Mouse (Mus musculus): ENCODE data around the gene Tbcb.
"Not testable (repeated sequence)": the region's sequence is repeated elsewhere in the genome, so short reads cannot be mapped to it uniquely, and the experiment has no call there.

Tbcb gene

DNA sequence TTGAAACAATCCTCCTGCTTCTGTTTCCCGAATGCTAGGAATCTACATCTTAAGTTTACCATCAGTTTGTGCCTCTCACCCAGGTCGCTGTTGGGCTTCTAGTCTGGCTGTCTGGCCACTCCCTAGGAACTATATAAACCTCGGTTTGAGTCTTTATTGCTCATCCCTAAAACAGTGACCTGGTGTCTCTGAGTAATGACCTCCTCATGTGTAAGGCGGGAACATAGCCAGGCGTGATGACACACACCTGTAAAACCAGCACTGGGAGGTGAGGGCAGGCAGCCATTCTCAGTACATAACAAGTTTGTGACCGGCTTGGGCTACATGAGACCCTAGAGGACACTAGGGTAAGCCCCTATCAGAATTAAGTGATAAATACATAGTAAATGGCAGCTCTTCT lies 36.6 kb downstream of the Tbcb start:
- no peak for ATAC-seq (ENCODE audit: insufficient number of reproducible peaks, low FRiP score, low TSS enrichment)

DNA sequence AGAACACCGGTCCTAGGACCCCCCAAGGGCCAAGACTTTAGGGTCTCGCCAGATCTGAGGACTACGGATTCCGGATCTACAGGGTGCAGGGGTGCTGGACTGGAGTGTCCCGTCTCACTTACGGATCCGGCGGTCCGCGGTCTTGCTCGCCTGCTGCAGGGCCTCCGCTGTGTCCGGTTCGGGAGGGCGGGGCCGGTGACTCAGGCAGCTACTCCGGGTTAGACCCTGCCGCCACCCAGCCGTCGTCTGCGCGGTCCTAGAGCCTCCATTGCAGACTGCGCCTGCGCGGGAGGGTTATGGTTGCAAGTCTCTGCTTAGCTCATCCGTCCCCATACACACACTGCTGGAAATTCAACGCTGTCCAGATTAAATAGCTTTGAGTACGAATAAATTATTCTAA lies 37.2 kb downstream of the Tbcb start:
- ATAC-seq (ENCODE audit: insufficient number of reproducible peaks, low FRiP score, low TSS enrichment): peak; percentile 91

GRCm38 (mm10) chr7:30194101-30194831 lies 37.8 kb downstream of the Tbcb start:
- 0 out of 2 replicates have a peak, but pooled peaks have one; percentile 21 for ATAC-seq (ENCODE audit: insufficient number of reproducible peaks, low FRiP score, low TSS enrichment)

GRCm38 (mm10) chr7:30193581-30194100 lies 38.4 kb downstream of the Tbcb start:
- no peak; the same call in 1 of the 2 replicates for ATAC-seq (ENCODE audit: insufficient number of reproducible peaks, low FRiP score, low TSS enrichment)

GRCm38 (mm10) chr7:30193013-30193412 lies 39.1 kb downstream of the Tbcb start:
- no peak for ATAC-seq (ENCODE audit: insufficient number of reproducible peaks, low FRiP score, low TSS enrichment)

GRCm38 (mm10) chr7:30192088-30192487 lies 40.0 kb downstream of the Tbcb start:
- ATAC-seq (ENCODE audit: insufficient number of reproducible peaks, low FRiP score, low TSS enrichment): no peak

DNA sequence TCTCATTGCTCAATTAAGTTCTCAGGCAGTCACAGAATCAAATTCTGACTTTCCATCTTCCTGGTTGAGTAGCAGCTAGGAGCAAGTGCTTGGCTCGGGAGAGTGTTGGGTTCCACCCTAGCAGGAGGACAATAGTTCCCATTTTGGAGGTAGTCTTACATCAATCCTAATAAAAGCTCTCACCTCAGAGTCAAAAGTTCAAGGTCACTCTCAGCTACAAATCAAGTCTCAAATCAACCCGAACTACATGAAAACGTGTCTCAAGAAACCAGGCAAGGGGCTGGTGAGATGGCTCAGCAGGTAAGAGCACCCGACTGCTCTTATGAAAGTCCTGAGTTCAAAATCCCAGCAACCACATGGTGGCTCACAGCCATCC lies 43.0 kb downstream of the Tbcb start:
- ATAC-seq (ENCODE audit: insufficient number of reproducible peaks, low FRiP score, low TSS enrichment): no peak

- no peak for ATAC-seq (ENCODE audit: insufficient number of reproducible peaks, low FRiP score, low TSS enrichment)
Measured at GRCm38 (mm10) chr7:30188344-30189115, 43.5 kb downstream of the Tbcb start.

- no peak for ATAC-seq (ENCODE audit: insufficient number of reproducible peaks, low FRiP score, low TSS enrichment)
Measured at GRCm38 (mm10) chr7:30184641-30185348, 47.3 kb downstream of the Tbcb start.

DNA sequence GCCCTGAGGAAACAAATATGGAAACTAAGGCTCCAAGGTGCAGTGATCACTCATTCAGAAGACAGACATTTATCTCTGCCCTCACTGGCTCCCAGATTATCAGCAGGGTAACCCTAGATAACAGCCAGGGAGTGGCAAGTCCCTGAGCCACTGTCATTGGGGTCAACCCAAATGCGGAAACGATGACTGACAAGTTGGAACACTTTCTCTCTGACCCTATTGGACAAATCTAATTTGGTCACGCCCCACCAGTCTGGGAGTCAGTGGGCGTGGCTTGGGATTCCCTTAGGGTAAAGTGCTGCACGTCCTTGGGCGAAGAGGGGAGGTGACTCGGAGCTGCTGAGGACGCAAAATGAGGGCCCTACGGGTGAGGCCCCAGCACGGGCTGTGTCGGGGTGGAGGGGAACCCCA lies 48.2 kb downstream of the Tbcb start, which contains the start of gene Cox7a1:
Gene Cox7a1, plus strand, starts transcription at position 266 of the 411 bp plus-strand sequence.
- peak; percentile 47; the same call in 1 of the 2 replicates for ATAC-seq (ENCODE audit: insufficient number of reproducible peaks, low FRiP score, low TSS enrichment)

DNA sequence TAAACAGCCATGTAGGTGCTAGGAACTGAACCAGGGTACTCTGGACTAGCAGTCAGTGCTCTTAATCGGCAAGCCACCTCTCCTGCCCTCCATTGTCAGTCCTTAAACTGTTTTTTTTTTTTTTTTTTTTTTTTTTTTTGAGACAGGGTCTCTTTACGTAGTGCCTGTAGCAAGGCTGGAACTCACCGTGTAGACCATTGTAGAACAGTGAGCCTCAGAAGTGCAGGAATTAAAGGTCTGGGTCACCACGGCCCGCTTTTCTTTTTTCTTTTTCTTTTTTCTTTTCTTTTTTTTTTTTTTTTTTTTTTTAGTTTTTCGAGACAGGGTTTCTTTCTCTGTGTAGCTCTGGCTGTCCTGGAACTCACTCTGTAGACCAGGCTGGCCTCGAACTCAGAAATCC lies 48.9 kb downstream of the Tbcb start:
- ATAC-seq (ENCODE audit: insufficient number of reproducible peaks, low FRiP score, low TSS enrichment): not testable (repeated sequence)

GRCm38 (mm10) chr7:30181929-30182328 lies 50.1 kb downstream of the Tbcb start:
- not testable (repeated sequence) for ATAC-seq (ENCODE audit: insufficient number of reproducible peaks, low FRiP score, low TSS enrichment)

DNA sequence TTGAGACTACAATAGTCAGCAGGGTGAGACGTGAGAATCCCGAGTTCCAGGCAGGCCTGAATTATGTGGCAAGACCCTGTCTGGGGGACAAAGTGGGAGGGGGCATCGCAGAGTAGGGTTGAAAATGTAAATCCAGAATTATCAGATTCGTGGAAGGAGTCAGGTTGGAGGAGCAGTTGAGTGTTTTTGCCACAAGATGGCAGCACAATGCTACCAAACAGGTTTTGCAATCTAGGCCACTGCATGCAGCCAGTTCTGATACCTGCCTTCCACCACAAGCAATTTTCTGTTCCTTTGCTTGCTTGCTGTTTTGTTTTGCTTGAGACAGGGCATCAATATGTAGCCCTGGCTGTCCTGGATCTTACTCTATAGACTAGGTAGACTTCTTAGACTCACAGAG lies 50.8 kb downstream of the Tbcb start:
- ATAC-seq (ENCODE audit: insufficient number of reproducible peaks, low FRiP score, low TSS enrichment): peak; percentile 65; the same call in 1 of the 2 replicates

DNA sequence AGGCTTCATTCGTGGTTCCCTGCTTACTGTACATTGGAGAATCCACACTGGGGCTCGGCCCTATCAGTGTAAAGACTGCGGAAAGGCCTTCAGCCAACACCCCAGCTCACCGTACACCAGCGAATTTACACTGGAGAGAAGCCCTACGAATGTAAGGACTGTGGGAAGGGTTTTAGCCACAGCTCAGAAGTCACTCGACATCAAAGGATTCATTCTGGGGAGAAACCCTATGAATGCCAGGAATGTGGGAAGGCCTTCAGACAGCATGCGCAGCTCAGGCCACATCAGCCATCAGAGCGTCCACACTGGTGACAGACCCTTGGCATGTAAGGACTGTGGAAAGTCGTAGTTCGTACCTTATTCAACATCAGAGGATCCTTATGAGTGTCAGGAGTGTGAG lies 53.8 kb downstream of the Tbcb start:
- no peak for ATAC-seq (ENCODE audit: insufficient number of reproducible peaks, low FRiP score, low TSS enrichment)

GRCm38 (mm10) chr7:30176474-30176873 lies 55.6 kb downstream of the Tbcb start:
- ATAC-seq (ENCODE audit: insufficient number of reproducible peaks, low FRiP score, low TSS enrichment): no peak

Data from cerebellum, adult (tissue).